Mouse (Mus musculus): Measurements from ENCODE around the gene Gnl2.

Gene Gnl2

GRCm38 (mm10) chr4:125015806-125016635 lies at the start of gene Gnl2:
TSS of gene Gnl2 (plus strand) at chr4:125016585.
- DNase-seq (ENCODE audit: low spot score), result peak; percentile 22

- no peak for DNase-seq (ENCODE audit: low spot score)
Measured at GRCm38 (mm10) chr4:124968711-124969110, 47.7 kb upstream of the Gnl2 start.

- no peak for DNase-seq (ENCODE audit: low spot score)
Measured at GRCm38 (mm10) chr4:124969219-124969848, 47.1 kb upstream of the Gnl2 start.

- no peak for DNase-seq (ENCODE audit: low spot score)
Measured at GRCm38 (mm10) chr4:124970194-124970593, 46.2 kb upstream of the Gnl2 start.

GRCm38 (mm10) chr4:124970677-124971076 lies 45.7 kb upstream of the Gnl2 start:
- no peak for DNase-seq (ENCODE audit: low spot score)

GRCm38 (mm10) chr4:124971094-124971493 lies 45.3 kb upstream of the Gnl2 start:
- DNase-seq (ENCODE audit: low spot score), result no peak

GRCm38 (mm10) chr4:124972316-124972715 lies 44.1 kb upstream of the Gnl2 start:
- no peak for DNase-seq (ENCODE audit: low spot score)

GRCm38 (mm10) chr4:124973296-124973695 lies 43.1 kb upstream of the Gnl2 start:
- peak; percentile 33 for DNase-seq (ENCODE audit: low spot score)

- DNase-seq (ENCODE audit: low spot score), result no peak
Measured at GRCm38 (mm10) chr4:124978201-124978600, 38.2 kb upstream of the Gnl2 start.

- no peak for DNase-seq (ENCODE audit: low spot score)
Measured at GRCm38 (mm10) chr4:124983893-124984526, 32.4 kb upstream of the Gnl2 start.

- no peak for DNase-seq (ENCODE audit: low spot score)
Measured at GRCm38 (mm10) chr4:124984871-124985670, 31.3 kb upstream of the Gnl2 start.

GRCm38 (mm10) chr4:124985671-124986602 lies 30.4 kb upstream of the Gnl2 start, which contains the start of gene Rspo1:
TSS of gene Rspo1 (plus strand) at chr4:124986430.
- DNase-seq (ENCODE audit: low spot score), result no peak

GRCm38 (mm10) chr4:124986739-124987710 lies 29.4 kb upstream of the Gnl2 start:
- DNase-seq (ENCODE audit: low spot score), result no peak

GRCm38 (mm10) chr4:124987711-124988097 lies 28.7 kb upstream of the Gnl2 start:
- DNase-seq (ENCODE audit: low spot score), result no peak

- DNase-seq (ENCODE audit: low spot score), result no peak
Measured at GRCm38 (mm10) chr4:124988382-124988781, 28.0 kb upstream of the Gnl2 start.

- no peak for DNase-seq (ENCODE audit: low spot score)
Measured at GRCm38 (mm10) chr4:124989787-124990253, 26.6 kb upstream of the Gnl2 start.

GRCm38 (mm10) chr4:124990325-124990724 lies 26.1 kb upstream of the Gnl2 start:
- no peak for DNase-seq (ENCODE audit: low spot score)

GRCm38 (mm10) chr4:124997479-124998147 lies 18.8 kb upstream of the Gnl2 start:
- peak; percentile 14 for DNase-seq (ENCODE audit: low spot score)

- no peak for DNase-seq (ENCODE audit: low spot score)
Measured at GRCm38 (mm10) chr4:124999548-124999947, 16.8 kb upstream of the Gnl2 start.
